Mouse (Mus musculus) heart, adult 11 months (tissue): ENCODE data around the gene Smarcd3.

Experiments used
- DNase-seq: peaks from one replicate; pipeline ENCODE4 v3.0.0; 2022

Gene Smarcd3

DNA sequence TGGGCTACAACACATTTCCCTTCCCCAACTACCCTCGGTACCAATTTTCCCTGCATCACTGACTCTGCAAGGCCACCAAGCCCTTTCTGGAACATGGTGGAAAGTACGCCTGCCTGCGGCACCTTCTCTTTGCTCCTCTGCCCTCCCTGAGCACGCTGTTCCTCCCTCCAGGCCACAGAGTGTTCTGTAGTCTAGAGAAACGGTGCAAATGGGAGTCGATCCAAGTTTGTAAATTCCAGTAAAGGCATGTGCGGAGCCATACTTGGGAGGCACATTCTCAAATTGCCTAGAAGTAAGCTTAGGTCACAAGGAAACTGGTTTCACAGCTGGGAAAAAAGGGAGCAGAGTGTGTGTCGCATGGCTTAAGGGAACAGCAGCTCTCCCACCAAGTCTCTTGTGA lies 4.1 kb downstream of the Smarcd3 start:
- DNase-seq = peak; percentile 73

DNA sequence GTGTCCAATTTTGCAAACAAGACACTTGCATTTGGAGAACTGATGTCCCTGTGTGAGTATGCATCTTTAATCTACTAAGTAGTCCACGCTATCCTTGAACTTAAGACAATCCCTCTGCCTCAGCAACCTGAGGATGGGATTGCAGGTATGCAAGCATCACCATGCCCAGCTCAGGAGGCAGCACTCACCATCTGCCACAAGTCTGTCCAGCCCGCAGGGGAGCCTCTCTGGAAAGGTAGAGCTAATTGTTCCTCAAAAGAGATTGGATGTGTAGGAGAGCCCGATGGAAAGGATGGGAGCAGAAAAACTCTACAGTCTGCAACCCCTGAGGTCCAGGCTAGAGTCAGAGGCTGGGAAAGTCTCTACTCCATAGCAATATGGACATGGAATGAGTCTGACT lies 5.3 kb downstream of the Smarcd3 start:
- no peak for DNase-seq

DNA sequence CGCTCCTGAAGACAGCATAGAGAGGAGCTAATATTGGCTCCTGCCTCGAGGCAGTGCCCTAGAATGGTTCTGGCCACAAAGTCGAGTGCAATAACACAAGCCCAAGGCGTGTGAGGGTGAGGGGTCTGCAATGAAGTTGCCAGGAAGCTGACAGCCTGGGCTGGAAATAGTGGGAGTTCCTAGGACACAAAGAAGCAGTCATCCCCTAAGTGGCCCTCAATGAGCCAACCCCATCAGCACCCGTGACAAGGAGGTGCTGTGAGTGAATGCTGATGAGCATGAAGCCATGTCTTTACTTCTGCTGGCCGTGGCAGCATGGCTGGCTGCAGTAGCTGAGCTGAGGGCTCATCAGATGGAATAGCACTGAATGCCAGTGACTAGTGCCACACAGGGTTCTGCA lies 9.1 kb downstream of the Smarcd3 start:
- peak; percentile 72 for DNase-seq

DNA sequence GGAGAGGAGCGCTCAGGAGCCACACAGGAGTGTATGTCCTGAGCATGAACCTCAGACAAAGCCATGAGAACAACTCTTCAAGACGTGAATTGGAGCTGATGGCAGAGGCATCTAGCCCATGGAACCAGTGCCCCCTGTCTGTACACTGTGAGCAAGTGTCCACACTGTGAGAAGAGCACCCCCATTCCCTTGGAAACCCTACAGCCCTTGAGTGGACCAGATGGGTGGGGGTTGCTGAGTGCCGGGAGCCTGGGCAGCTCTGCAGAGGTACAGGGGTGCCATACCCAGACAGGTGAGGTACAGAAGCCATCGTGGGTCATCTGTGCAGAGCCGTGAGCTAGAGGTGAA lies 11.9 kb downstream of the Smarcd3 start:
- DNase-seq = no peak

DNA sequence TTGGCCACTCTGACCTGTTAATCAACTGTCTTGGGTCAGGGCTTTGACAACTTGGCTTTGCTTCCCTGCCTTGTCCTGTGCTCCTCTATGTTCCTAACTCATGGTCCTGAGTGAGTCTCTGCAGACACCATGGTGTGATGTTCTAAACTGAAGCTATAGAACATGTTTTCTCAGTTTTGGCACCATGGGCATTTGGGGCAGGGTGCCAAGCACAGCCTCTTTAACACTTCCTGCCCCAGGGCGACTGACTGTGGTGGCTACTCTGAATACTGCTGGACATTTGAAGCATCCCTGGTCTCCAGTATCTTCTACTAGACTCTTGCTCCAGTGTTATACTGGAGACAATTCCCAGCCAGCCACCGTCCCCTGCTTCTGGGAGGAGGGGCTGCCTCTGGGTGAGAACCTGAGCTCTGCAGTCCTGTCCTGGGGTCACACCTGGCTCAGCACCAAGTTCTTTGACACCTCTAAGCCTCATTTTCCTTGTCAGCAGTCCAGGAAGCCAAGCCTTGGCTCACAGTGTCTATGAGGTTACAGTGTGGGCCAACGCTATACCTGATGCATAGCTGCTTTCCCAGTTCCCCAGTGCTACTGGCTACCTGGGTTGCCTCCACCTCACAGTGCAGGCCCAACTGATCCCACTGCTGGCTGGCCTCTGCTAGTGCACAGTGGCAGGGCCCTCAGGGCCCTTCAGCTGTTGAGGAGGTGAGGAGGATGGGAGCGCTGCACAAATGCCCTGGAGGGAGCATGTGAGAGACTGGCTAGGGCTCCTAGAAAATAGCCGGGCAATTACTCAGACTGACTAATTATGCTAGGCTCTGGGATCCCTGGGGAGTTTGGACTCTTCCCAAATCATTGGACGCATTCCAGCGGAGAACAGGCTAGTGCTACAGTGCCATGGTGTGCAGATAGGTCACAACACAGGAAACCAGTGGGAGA lies 12.6 kb downstream of the Smarcd3 start:
- DNase-seq = peak; percentile 91

DNA sequence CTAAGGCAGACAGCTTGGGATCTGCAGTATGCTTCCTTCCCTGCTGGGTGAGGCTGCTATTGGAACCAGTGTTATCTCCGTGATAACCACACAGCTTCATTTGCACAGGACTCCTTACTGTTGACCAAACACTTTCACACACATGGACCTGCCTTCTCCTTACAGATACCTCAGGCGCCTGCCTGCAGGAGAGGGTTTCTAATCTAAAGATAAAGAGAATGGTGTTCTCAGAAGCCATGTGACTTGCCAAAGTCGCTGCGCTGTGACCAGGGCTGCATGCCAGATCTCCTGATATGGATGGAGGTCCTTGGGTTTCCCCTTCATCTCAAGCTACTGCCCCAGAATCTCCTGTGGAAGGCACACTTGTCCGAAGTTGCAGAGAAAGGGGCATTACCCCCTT lies 14.8 kb downstream of the Smarcd3 start:
- DNase-seq = no peak

DNA sequence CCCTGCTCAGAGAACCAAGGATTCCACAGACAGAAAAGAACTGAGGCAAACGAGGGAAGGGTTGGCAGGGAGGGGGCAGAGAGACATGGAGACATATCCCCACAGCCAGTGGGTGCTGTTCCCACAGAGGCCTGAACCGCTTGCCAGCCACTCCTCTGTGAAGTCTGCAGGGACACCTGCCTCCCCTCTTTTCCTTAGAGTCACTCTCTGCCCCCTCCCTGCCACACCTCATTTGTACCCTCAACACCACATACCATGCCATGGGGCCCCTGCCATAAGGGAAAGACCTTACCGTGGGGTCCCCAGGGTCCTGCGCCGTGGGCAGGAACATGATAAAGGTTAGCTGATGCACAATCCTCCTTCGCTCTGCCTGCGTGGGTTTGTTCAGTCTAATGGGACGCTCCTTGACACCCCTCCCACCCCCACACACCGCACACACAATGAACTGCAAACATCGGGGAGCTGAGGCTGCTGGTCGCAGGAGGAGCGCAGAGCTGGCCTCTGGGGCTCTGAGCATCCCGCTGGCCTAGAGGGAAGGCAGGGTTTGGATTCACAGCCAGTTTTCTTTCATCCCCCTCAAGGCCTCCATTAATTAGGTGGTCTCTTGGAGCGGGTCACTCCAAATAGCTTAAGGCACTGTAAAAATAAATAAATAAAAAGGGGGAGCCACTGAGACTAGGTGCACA lies 18.1 kb downstream of the Smarcd3 start:
- peak; percentile 94 for DNase-seq

DNA sequence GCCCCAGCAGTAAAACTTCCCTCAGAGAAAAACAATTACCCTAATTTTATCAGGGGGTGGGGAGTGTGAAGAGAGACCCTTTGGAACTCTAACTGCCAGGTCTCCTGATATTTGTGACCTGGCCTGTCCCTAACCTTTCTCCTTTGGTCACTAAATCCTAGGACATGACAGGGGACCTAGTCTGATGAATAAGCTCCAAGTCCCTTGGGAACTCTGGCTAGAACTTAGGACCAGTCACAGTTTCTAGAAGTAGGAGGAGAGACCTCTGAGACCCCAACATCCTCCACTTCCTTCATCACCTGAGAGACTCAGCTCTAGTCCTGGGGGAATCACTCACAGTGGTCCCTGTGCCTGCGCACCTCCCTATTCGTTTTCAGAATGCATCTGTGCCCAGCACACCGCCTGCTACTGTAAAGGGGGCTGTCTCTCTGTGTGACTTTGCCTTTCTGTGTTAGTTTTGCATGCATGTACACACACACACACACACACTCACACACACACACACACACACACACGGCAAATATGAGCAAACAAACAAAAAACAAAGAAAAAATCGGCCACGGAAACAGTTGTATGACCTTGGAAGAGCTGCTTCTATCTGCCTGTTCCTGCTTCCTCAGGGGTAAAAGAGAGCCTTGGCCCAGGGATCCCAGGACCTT lies 18.8 kb downstream of the Smarcd3 start:
- DNase-seq = peak; percentile 86

DNA sequence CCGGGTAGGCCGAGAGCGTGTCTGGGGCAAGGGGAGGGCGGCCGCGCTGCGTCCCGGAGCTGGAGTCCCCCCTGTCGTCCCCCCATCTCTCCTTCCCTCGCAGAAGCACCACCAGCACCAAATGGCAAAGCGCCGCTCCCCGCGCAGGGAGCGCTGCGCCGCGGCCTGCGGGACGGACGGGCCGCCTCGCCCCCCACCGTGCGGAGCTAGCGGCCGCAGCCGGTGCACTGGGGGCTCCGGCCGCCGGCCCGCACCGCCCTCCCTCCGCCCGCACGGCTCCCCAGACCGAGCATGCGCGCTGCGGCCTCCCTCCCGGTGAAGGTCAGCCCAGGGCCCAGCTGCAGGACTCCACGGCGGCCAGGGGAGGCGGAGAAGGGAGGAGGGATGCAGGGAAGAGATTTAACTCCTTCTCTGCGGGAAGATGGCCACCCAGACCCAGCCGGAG lies 19.5 kb downstream of the Smarcd3 start:
- peak; percentile 100 for DNase-seq

DNA sequence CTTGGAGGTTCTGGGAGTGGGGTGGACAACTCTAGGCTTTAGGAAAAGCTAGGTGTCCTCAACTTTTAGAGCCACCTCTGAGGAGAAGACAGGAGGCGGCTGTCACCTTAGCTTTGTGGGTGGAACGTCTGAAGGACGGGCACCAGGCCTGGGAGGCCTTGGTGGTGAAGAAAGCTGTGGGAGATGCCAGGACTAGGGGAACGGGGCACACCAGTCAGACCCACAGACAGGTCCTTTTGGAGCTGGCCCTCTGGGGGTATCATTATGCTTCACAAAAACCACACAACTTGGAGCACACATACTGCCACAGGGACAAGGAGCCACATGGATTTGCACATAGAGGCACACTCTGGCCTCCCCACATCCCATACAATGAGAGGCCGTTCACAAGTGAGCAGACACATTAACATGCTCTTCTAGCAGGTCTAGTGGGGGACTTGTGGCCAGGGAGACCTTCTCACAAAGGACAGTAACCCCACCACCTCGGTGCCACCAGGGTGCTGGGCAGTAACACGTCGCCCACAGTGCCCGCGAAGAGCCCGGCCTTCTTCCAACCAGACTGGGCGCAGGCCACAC lies 20.0 kb downstream of the Smarcd3 start:
- peak; percentile 95 for DNase-seq

DNA sequence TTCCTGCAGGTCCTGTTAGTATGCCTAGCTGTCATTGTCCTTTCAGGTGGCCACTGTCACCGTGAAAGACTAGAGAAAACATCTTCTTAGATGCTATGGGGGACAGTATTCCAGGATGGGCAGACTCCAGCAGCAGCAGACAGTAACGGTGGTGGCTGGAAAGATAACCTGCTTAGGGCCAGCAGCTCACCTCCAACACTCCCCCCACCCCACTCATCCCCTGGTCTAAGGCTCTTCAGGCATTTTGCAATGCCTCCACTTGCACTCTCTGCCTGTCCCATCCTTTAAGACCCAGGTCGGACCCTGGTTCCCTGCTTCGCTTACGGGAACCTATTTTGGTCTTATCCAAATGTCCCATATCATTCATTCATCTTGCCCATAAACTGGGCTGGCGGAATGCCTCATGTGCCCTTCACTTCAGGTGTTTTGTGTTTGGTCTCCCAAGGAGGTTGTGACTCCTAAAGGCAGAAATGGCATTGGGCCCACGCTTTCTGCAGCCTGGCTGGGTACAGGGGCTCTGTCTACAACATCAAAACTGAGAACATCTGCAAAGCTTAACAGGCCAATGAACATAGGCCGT lies 20.7 kb downstream of the Smarcd3 start:
- DNase-seq = peak; percentile 95

DNA sequence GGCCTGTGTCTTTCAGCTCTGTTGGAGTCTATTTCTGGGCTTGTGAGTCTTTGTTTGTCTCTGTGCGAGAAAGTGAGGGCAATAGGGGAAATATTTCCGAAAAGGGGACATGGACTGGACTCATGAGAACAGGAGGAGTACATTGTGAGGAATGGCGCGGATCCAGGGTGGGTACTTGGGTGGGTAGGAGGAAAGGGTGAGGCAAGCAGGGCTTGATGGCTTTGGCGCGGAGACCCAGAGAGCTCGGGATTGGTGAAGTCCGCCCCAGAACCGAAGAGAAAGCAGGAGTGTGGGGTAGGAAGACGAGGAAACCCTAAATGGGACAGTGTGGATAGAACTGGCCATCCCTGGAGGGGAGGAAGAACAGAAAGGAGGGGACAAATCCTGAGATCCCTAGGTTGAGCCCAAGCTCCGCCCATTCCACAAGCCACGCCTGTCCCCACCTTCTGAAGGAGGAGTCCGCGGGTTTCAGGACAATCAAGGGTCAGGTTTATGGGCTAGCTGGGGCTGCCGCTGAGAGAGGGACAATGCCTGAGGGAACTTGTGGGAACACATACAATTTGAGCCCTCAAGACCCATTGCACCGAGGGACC lies 21.4 kb downstream of the Smarcd3 start:
- peak; percentile 99 for DNase-seq

DNA sequence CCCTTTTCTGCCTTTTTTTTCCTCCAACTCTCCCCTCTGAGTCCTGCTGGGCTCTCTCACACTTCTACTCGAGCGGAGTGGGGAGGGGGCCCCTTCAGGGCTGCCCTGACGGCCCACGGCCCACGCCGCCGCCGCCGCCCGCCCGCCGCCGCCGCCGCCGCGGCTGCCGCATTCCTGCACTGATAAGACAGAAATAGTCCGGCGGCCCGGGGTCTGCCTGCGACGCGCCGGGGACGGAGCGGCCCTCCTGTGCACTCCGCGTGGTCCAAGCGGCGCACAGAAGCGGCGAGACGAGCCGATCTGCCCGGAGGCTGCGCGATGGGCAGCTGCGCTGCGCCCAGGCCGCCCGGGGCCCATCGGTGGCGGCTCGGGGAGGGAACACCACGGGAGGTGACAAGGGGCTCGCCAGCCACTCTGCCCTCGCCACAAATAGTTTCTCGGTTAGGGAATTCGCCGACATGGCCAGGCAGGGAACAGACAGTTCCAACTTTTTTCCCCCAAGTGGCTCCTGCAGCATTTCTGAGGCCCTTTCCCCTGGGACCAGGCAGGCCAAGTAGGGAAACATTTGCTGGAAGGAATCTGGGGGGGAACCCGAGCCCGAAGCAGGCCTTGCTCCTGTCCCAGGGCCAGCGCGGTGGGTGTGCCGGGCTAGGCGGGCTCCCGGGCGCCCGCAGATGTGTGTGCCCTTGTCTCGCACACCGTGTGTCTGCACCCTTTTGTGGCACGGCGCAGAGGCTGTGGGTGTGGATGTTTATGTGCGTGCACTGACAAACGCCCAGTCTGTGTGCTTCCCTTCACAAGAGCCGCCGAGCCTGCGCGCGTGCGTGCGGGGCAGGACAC lies 22.1 kb downstream of the Smarcd3 start:
- peak; percentile 99 for DNase-seq

DNA sequence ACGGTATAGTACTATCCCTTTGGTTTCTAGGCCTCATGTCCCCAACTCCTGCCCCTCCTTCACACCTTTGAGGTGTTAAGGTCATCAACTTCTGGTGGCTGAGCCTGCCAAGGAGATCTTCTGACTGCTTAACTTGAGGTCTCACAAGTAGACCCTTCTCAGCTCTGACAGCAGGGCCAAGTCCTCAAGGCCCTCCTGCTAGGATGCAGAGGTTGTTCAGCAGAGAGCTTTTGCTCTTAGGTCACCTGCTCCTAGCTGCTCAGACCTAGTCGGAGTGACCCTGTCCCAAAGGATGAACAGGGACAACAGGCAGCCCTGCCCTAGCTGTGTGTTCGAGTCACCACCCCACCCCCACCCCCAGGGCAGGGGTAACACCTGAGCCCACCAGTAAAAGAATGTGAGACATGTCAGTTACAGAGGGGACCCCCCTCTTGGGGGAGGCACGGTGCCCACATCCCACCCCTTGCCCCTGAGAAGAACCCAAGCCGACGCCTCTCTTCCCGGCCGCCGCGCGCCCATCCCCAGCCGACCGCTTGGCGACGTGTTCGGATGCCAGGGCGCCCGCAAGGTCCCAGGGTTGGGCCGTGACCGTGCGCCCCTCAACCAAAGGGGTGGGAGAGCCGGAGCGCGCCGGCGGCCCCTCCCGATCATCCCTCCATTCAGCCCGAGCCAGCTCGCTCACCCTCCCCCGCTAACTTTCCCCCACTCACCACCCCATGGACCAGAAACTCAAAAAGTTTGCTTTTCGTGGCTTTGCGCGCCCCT lies 23.0 kb downstream of the Smarcd3 start:
- DNase-seq = peak; percentile 96

DNA sequence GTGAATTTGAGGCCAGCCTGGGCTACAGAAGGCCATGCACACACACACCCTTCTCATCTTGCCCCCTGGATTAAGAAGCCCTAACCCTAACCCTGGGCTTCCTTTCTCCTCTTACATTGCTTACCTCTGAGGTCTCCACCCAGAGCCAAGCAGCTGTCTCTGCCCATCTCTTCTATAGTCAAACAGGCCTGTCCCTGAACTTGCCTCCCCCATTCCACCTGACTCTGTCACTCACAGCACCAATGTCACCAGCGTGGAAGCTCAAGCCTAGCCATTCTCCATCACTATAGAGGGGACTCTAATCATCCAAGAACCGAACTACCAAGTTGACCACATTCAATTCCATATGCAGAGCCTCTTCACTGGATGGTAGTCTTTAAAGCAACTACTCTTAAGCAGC lies 24.0 kb downstream of the Smarcd3 start:
- no peak for DNase-seq

DNA sequence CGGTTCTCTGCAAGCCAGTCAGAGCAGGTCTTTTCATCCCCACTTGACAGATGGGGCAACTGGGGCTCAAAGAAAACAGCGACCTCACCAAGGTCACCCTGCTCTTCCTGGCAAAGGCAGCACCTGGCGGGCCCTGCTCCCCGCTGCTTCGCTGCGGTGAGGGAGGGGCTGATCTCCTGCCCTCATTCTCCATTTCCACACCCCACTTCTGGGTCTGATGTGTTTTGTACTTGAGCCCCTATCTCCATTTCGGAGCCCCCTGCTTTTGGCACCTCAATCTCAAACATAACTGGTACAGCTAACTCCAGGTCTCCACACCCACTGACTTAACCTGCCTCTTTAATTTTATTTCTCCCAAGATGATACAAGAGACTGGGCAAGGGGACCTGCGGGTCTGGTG lies 25.1 kb downstream of the Smarcd3 start:
- peak; percentile 93 for DNase-seq

DNA sequence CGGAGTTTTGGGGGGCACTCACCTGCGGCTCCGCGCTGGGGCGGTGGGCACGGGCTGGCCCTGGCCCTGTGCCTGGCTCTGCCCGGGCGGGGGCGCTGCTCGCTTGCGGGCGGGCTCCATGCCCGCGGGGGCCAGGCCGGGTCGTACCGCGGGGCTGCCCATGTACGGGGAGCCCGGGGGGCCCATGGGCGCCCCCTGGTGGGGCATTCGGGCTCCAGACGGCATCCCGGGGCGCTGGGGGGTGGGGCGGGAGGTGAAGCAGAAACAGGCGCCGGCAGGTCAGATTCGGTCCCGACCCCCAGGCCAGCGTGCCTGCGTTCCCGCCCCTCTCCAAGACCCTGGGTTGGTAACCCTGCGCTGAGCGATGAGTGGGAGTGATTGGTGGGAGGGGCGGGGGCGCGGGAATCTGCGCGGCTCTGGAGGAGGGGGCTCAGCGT lies 25.6 kb downstream of the Smarcd3 start:
- peak; percentile 98 for DNase-seq

DNA sequence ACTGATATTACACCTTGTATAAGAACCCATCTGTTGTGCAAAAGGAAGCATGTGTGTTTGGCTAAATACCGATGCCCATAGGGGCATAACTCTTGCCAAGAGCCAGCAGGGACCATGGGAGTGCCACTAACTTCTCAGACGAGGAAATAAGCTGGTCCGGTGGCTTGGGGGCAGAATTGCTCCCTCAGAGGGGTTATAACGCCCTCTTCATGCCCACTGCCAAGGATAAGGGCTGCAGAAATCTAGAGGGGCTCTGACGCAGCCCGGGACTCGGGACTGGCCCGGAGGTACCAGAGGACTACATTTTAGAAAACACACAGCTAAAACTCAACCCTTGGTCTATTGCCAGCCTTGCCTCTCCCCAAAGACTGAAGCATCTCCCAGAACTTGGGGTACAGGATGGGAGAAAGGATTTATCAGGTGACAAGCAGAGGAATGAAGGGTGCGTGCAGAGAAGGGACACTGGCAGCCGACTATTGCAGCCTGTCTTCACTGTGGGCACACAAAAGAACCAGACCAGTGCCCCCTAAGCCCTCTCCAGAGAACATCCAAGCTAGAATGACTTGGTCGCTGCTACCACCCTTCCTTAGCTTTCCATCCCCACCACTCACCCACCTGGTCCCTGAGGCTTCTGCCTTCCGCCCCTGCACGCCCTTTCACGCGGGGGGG lies 26.2 kb downstream of the Smarcd3 start:
- peak; percentile 92 for DNase-seq

DNA sequence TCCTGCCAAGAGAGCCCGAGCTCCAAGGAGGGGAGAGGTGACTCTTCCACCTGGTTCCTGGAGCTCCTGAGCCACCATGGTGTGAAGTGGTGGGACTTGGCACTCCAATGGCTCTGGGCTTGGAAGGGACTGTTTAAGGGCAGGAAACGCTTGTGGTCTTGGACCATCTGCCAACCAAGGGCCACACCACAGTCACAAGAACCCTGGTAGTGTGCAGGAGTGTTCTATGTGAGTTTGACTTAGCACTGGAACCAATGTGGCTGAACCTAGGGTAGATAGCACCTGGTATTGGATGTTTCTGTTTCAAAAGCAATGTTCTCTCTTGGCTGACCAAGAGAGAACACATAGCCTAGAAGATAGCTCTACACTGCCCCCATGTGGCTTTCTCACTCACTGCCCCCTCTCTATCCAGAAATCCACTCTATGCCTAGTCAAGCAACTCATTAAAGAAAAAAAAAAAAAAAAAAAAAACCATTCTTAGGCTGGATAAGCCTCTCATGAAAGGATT lies 26.9 kb downstream of the Smarcd3 start:
- peak; percentile 96 for DNase-seq
